Mouse (Mus musculus) heart, postnatal 0 days (tissue): ENCODE results near the gene Mff. TPM values are rescaled to one million over a fixed set of nuclear protein-coding genes. Genes with fewer than 3 reads are reported as not detected.

ENCODE experiments used
- ATAC-seq: fragments of 200-750 bp; cut with Nextera tagmentation; 2 replicates; pipeline ENCODE4 v1.8.0; 2017; ENCODE audit warnings: low read depth, moderate number of reproducible peaks, moderate library complexity; ENCODE audit not compliant: insufficient read depth
- DNase-seq: peaks from one replicate; pipeline ENCODE4 v3.0.0-alpha.2; 2016; ENCODE audit warnings: low spot score
- H3K27ac ChIP-seq: fragments of 300-500 bp; sonication (generic); 2 replicates; pipeline ENCODE4 v1.5.1; 2014; ENCODE audit warnings: low read depth, mild to moderate bottlenecking
- H3K27me3 ChIP-seq: fragments of 300-500 bp; sonication (generic); 2 replicates; pipeline ENCODE4 v1.6.1; 2014; ENCODE audit warnings: low read length, mixed read lengths; ENCODE audit not compliant: control insufficient read depth, insufficient read depth
- H3K36me3 ChIP-seq: fragments of 300-500 bp; sonication (generic); replicated peaks from 2 replicates; pipeline ENCODE4 v1.6.1; 2014; ENCODE audit warnings: low read length, mixed read lengths; ENCODE audit not compliant: control insufficient read depth, insufficient read depth
- H3K4me1 ChIP-seq: fragments of 300-500 bp; sonication (generic); 2 replicates; pipeline ENCODE4 v1.6.1; 2014; ENCODE audit warnings: antibody characterized with exemption; ENCODE audit not compliant: control insufficient read depth, insufficient read depth
- H3K4me2 ChIP-seq: fragments of 300-500 bp; sonication (generic); 2 replicates; pipeline ENCODE4 v1.6.1; 2014; ENCODE audit warnings: low read depth, mild to moderate bottlenecking, low read length, moderate library complexity
- H3K4me3 ChIP-seq: fragments of 300-500 bp; sonication (generic); 2 replicates; pipeline ENCODE4 v1.5.1; 2014; ENCODE audit warnings: low read depth, low read length
- H3K9ac ChIP-seq: fragments of 300-500 bp; sonication (generic); replicated peaks from 2 replicates; pipeline ENCODE4 v1.6.1; 2014; ENCODE audit warnings: low read depth, low read length, mixed read lengths
- H3K9me3 ChIP-seq: fragments of 300-500 bp; sonication (generic); replicated peaks from 2 replicates; pipeline ENCODE4 v1.6.1; 2016; ENCODE audit warnings: low read length; ENCODE audit not compliant: control insufficient read depth
- CTCF ChIP-seq: IDR thresholded peaks from 2 replicates; pipeline ENCODE4 v1.5.1; 2016; ENCODE audit warnings: antibody characterized with exemption, control low read depth, low read depth
- EP300 ChIP-seq: IDR thresholded peaks from 2 replicates; pipeline ENCODE4 v1.6.1; 2016; ENCODE audit warnings: antibody characterized with exemption, low read depth
- WGBS: fragments of 180-500 bp; shearing (Covaris S2); extraction: QIAGEN DNeasy Blood & Tissue Kit; methylation state at CpG from one replicate; pipeline ENCODE4 v1.1.7; 2014; 5-methylcytosine and 5-hydroxymethylcytosine counted together
- polyA plus RNA-seq: library from polyadenylated mRNA; unstranded; fragments of >200 nt; fragmentation: Nextera tagmentation; extraction: Ambion mirVana; gene quantifications from 2 replicates; pipeline ENCODE4 v1.2.1, GENCODE M21; 2015
- total RNA-seq: library from RNA; depleted of rRNA; stranded (reverse); fragments of >200 nt; gene quantifications from 2 replicates; pipeline ENCODE4 v1.2.3, GENCODE M21; 2014; ENCODE audit warnings: low replicate concordance

Gene Mff
- total and polyA plus RNA-seq, 2 experiments from 2014 or later, result 211 to 270 TPM

DNA sequence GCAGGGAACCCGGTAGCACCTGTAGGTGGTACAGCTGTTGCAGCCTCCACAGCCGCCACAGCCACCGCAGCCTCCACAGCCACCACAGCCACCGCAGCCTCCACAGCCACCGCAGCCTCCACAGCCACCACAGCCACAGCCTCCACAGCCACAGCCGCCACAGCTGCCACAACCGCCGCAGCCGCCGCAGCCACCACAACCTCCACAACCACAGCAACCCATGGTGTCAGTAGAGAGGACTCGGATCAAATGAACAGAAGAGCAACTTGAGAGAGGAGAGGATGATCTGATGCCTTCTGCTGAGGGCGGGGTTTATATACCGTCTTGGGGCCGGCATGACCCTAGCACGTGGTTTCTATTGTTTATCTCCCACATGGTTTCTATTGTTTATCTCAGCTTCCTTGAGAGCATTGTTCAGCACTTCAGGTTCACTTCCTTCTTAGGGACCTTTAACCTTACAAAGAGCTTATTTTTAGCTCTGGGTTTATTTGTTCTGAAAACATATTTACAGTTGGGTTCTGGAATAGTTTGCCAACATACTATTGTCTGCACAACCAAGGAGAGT lies 46.4 kb downstream of the Mff start, which contains the start of gene Gm47791:
TSS of gene Gm47791 (minus strand) at position 222 of the 565 bp plus-strand sequence.
- DNase-seq (no peak), ATAC-seq (no peak)
- TF ChIP-seq EP300 (no peak), CTCF (no peak)
- Histone ChIP-seq H3K27ac (no peak within 1 kb of the TSS), H3K4me1 (no peaks in the 10 kb centered on the region), H3K4me2 (no peak within 1 kb of the TSS), H3K27me3 (no peaks in the 10 kb centered on the region), H3K36me3 (no peaks in the 10 kb centered on the region), H3K4me3 (no peak within 1 kb of the TSS), H3K9ac (no peak within 1 kb of the TSS), H3K9me3 (no peaks in the 10 kb centered on the region)
- WGBS, result 76% methylated on average over 15 of the region's 15 CpGs

DNA sequence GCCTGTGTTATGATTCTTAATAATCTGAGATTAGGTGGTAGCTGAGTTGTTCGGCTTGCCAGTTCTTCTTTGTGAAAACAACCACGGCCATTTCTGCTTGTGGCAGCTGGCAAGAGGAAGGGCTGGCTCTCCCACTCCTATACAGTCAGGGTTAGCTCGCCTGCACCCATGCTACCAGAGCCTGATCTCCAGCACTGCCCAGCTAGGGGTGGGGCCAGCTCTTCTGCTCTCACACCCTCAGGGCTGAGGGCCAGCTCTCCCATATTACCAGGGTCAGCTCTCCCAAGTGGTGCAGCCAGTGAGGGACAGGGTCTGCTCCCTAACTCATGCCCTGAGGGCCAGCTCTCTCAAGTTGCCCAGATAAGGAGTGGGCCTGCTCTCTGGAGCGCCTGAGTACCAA lies 47.7 kb downstream of the Mff start:
- no peak for ATAC-seq
- DNase-seq, result no peak
- Histone ChIP-seq H3K4me1 (no peaks in the 10 kb centered on the region), H3K27ac (no peak overlapping the region), H3K27me3 (no peaks in the 10 kb centered on the region), H3K9me3 (no peaks in the 10 kb centered on the region), H3K4me2 (no peak overlapping the region), H3K9ac (no peak overlapping the region), H3K4me3 (no peak overlapping the region), H3K36me3 (no peaks in the 10 kb centered on the region)
- WGBS, result 70% methylated on average over 4 of the region's 4 CpGs
- TF ChIP-seq EP300, result no peak
- no peak for TF ChIP-seq CTCF

GRCm38 (mm10) chr1:82773208-82773607 lies 48.5 kb downstream of the Mff start:
- Histone ChIP-seq H3K9me3 (no peaks in the 10 kb centered on the region), H3K27ac (no peak overlapping the region), H3K4me2 (no peak overlapping the region), H3K4me3 (no peak overlapping the region), H3K4me1 (no peaks in the 10 kb centered on the region), H3K9ac (no peak overlapping the region), H3K36me3 (no peaks in the 10 kb centered on the region), H3K27me3 (no peaks in the 10 kb centered on the region)
- 57% methylated on average over 5 of the region's 5 CpGs for WGBS
- no peak for ATAC-seq
- DNase-seq, result no peak
- no peak for TF ChIP-seq CTCF

- TF ChIP-seq CTCF (no peak), EP300 (no peak)
- 80% methylated on average over 4 of the region's 4 CpGs for WGBS
- H3K4me3 ChIP-seq, result no peak overlapping the region
- no peaks in the 10 kb centered on the region for H3K4me1 ChIP-seq
- no peaks in the 10 kb centered on the region for H3K27me3 ChIP-seq
- no peak for ATAC-seq
- no peak overlapping the region for H3K4me2 ChIP-seq
- no peak overlapping the region for H3K9ac ChIP-seq
- no peaks in the 10 kb centered on the region for H3K9me3 ChIP-seq
- no peak overlapping the region for H3K27ac ChIP-seq
- no peaks in the 10 kb centered on the region for H3K36me3 ChIP-seq
- DNase-seq, result no peak
Observed at GRCm38 (mm10) chr1:82775293-82775692, 50.6 kb downstream of the Mff start.

GRCm38 (mm10) chr1:82779388-82779966 lies 54.8 kb downstream of the Mff start:
- Histone ChIP-seq H3K36me3 (no peaks in the 10 kb centered on the region), H3K27me3 (no peaks in the 10 kb centered on the region), H3K9ac (no peak overlapping the region), H3K4me1 (no peaks in the 10 kb centered on the region), H3K4me2 (no peak overlapping the region), H3K9me3 (no peaks in the 10 kb centered on the region), H3K27ac (no peak overlapping the region), H3K4me3 (no peak overlapping the region)
- no peak for TF ChIP-seq EP300
- no peak for TF ChIP-seq CTCF
- ATAC-seq (no peak), DNase-seq (no peak)
- 69% methylated on average over 6 of the region's 6 CpGs for WGBS

- H3K4me3 ChIP-seq, result no peak overlapping the region
- no peak overlapping the region for H3K27ac ChIP-seq
- DNase-seq (no peak), ATAC-seq (no peak)
- 70% methylated on average over 3 of the region's 3 CpGs for whole genome bisulfite sequencing
- H3K4me1 ChIP-seq, result no peaks in the 10 kb centered on the region
- H3K4me2 ChIP-seq, result no peak overlapping the region
- no peaks in the 10 kb centered on the region for H3K9me3 ChIP-seq
- no peaks in the 10 kb centered on the region for H3K27me3 ChIP-seq
- H3K9ac ChIP-seq, result no peak overlapping the region
- no peaks in the 10 kb centered on the region for H3K36me3 ChIP-seq
- TF ChIP-seq EP300 (no peak), CTCF (no peak)
Observed at GRCm38 (mm10) chr1:82783559-82783958, 58.9 kb downstream of the Mff start.
